Mouse (Mus musculus): Measurements from ENCODE around the gene Adarb2. TPM values are rescaled to one million over a fixed set of nuclear protein-coding genes. Genes with fewer than 3 reads are reported as not detected.

Adarb2 gene
- polyA plus RNA-seq, 1 experiment = not detected

GRCm38 (mm10) chr13:8467591-8468366 lies 265.1 kb downstream of the Adarb2 start:
- H3K4me1 ChIP-seq (ENCODE audit: control insufficient read depth, insufficient read depth, low read length) = no peaks in the 10 kb centered on the region
- no peaks in the 10 kb centered on the region for H3K36me3 ChIP-seq (ENCODE audit: control insufficient read depth, insufficient read depth, low read length)
- no peak overlapping the region for H3K27ac ChIP-seq (ENCODE audit: control insufficient read depth, insufficient read depth, low read depth, low read length)
- no peaks in the 10 kb centered on the region for H3K27me3 ChIP-seq (ENCODE audit: control insufficient read depth, insufficient read depth, low read length)
- TF ChIP-seq CTCF (IDR thresholded peaks at IDR 0.05; ENCODE audit: control insufficient read depth, insufficient read depth, insufficient replicate concordance, low read depth, low read length) (no peak), POLR2A (IDR thresholded peaks at IDR 0.05; ENCODE audit: control insufficient read depth, low read depth, low read length) (no peak)
- H3K4me3 ChIP-seq (ENCODE audit: control insufficient read depth, low read depth, low read length) = no peak overlapping the region

GRCm38 (mm10) chr13:8476237-8476636 lies 273.6 kb downstream of the Adarb2 start:
- no peak overlapping the region for H3K4me3 ChIP-seq (ENCODE audit: control insufficient read depth, low read depth, low read length)
- H3K36me3 ChIP-seq (ENCODE audit: control insufficient read depth, insufficient read depth, low read length) = no peaks in the 10 kb centered on the region
- no peaks in the 10 kb centered on the region for H3K4me1 ChIP-seq (ENCODE audit: control insufficient read depth, insufficient read depth, low read length)
- TF ChIP-seq POLR2A (IDR thresholded peaks at IDR 0.05; ENCODE audit: control insufficient read depth, low read depth, low read length) (no peak), CTCF (IDR thresholded peaks at IDR 0.05; ENCODE audit: control insufficient read depth, insufficient read depth, insufficient replicate concordance, low read depth, low read length) (no peak)
- H3K27me3 ChIP-seq (ENCODE audit: control insufficient read depth, insufficient read depth, low read length) = no peaks in the 10 kb centered on the region
- H3K27ac ChIP-seq (ENCODE audit: control insufficient read depth, insufficient read depth, low read depth, low read length) = no peak overlapping the region

GRCm38 (mm10) chr13:8478731-8479130 lies 276.1 kb downstream of the Adarb2 start:
- Histone ChIP-seq H3K4me1 (ENCODE audit: control insufficient read depth, insufficient read depth, low read length) (no peaks in the 10 kb centered on the region), H3K4me3 (ENCODE audit: control insufficient read depth, low read depth, low read length) (no peak overlapping the region), H3K36me3 (ENCODE audit: control insufficient read depth, insufficient read depth, low read length) (no peaks in the 10 kb centered on the region), H3K27me3 (ENCODE audit: control insufficient read depth, insufficient read depth, low read length) (no peaks in the 10 kb centered on the region), H3K27ac (ENCODE audit: control insufficient read depth, insufficient read depth, low read depth, low read length) (no peak overlapping the region)
- TF ChIP-seq POLR2A (IDR thresholded peaks at IDR 0.05; ENCODE audit: control insufficient read depth, low read depth, low read length) (no peak), CTCF (IDR thresholded peaks at IDR 0.05; ENCODE audit: control insufficient read depth, insufficient read depth, insufficient replicate concordance, low read depth, low read length) (no peak)

- Histone ChIP-seq H3K4me3 (ENCODE audit: control insufficient read depth, low read depth, low read length) (no peak overlapping the region), H3K27me3 (ENCODE audit: control insufficient read depth, insufficient read depth, low read length) (no peaks in the 10 kb centered on the region), H3K36me3 (ENCODE audit: control insufficient read depth, insufficient read depth, low read length) (no peaks in the 10 kb centered on the region), H3K4me1 (ENCODE audit: control insufficient read depth, insufficient read depth, low read length) (no peaks in the 10 kb centered on the region), H3K27ac (ENCODE audit: control insufficient read depth, insufficient read depth, low read depth, low read length) (no peak overlapping the region)
- TF ChIP-seq CTCF (IDR thresholded peaks at IDR 0.05; ENCODE audit: control insufficient read depth, insufficient read depth, insufficient replicate concordance, low read depth, low read length) = no peak
- no peak for TF ChIP-seq POLR2A (IDR thresholded peaks at IDR 0.05; ENCODE audit: control insufficient read depth, low read depth, low read length)
These were observed 277.3 kb downstream of the Adarb2 start for GRCm38 (mm10) chr13:8479970-8480369.

GRCm38 (mm10) chr13:8481347-8481746 lies 278.7 kb downstream of the Adarb2 start:
- H3K27ac ChIP-seq (ENCODE audit: control insufficient read depth, insufficient read depth, low read depth, low read length) = no peak overlapping the region
- no peaks in the 10 kb centered on the region for H3K27me3 ChIP-seq (ENCODE audit: control insufficient read depth, insufficient read depth, low read length)
- no peak overlapping the region for H3K4me3 ChIP-seq (ENCODE audit: control insufficient read depth, low read depth, low read length)
- no peak for TF ChIP-seq CTCF (IDR thresholded peaks at IDR 0.05; ENCODE audit: control insufficient read depth, insufficient read depth, insufficient replicate concordance, low read depth, low read length)
- no peak for TF ChIP-seq POLR2A (IDR thresholded peaks at IDR 0.05; ENCODE audit: control insufficient read depth, low read depth, low read length)
- H3K4me1 ChIP-seq (ENCODE audit: control insufficient read depth, insufficient read depth, low read length) = no peaks in the 10 kb centered on the region
- H3K36me3 ChIP-seq (ENCODE audit: control insufficient read depth, insufficient read depth, low read length) = no peaks in the 10 kb centered on the region

DNA sequence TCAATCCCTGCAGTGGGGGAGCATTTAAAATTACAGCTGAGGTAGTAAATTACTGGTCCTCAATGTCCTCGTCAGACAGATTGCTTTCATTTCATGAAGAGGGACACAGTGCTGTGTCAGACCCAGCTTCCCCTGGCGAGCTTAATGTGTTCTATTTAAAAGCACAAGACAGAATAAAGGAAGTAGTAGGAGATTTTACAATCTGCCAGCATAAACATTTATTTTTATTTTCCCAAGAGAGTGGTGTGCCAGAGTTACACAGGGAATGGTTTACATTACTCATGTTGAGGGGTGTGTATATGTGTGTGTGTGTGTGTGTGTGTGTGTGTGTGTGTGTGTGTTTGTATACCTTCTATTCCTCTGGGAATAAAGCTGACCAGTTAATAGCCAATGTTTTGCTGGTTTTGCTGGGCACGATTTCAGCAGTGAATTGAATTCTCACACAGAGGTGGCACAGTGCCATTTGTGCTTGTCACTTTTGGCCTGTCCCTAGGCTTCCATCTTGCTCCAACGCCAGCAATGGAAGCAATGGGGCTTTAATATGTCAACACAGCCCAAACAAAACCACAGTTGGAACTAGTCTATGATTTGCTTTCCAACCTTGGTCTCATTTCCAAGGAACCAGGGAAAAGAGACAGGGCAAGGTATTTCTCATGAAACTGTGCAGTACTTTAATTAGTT lies 282.1 kb downstream of the Adarb2 start:
- H3K36me3 ChIP-seq (ENCODE audit: control insufficient read depth, insufficient read depth, low read length) = no peaks in the 10 kb centered on the region
- H3K27ac ChIP-seq (ENCODE audit: control insufficient read depth, insufficient read depth, low read depth, low read length) = no peak overlapping the region
- no peak for TF ChIP-seq CTCF (IDR thresholded peaks at IDR 0.05; ENCODE audit: control insufficient read depth, insufficient read depth, insufficient replicate concordance, low read depth, low read length)
- TF ChIP-seq POLR2A (IDR thresholded peaks at IDR 0.05; ENCODE audit: control insufficient read depth, low read depth, low read length) = no peak
- no peaks in the 10 kb centered on the region for H3K4me1 ChIP-seq (ENCODE audit: control insufficient read depth, insufficient read depth, low read length)
- H3K4me3 ChIP-seq (ENCODE audit: control insufficient read depth, low read depth, low read length) = no peak overlapping the region
- no peaks in the 10 kb centered on the region for H3K27me3 ChIP-seq (ENCODE audit: control insufficient read depth, insufficient read depth, low read length)

- no peaks in the 10 kb centered on the region for H3K27me3 ChIP-seq (ENCODE audit: control insufficient read depth, insufficient read depth, low read length)
- H3K36me3 ChIP-seq (ENCODE audit: control insufficient read depth, insufficient read depth, low read length) = no peaks in the 10 kb centered on the region
- TF ChIP-seq POLR2A (IDR thresholded peaks at IDR 0.05; ENCODE audit: control insufficient read depth, low read depth, low read length) (no peak), CTCF (IDR thresholded peaks at IDR 0.05; ENCODE audit: control insufficient read depth, insufficient read depth, insufficient replicate concordance, low read depth, low read length) (no peak)
- H3K4me1 ChIP-seq (ENCODE audit: control insufficient read depth, insufficient read depth, low read length) = no peaks in the 10 kb centered on the region
- H3K27ac ChIP-seq (ENCODE audit: control insufficient read depth, insufficient read depth, low read depth, low read length) = no peak overlapping the region
- H3K4me3 ChIP-seq (ENCODE audit: control insufficient read depth, low read depth, low read length) = no peak overlapping the region
These were observed 285.2 kb downstream of the Adarb2 start for GRCm38 (mm10) chr13:8487756-8488434.
